ENCODE assay signal across 8 mouse cellular contexts in genomic region chr13:34873801-34874681, GRCm38 (mm10). TPM values are rescaled to one million over a fixed set of nuclear protein-coding genes. Genes with fewer than 3 reads are reported as not detected.
A peak's percentile ranks its signal among the peaks of the same experiment; 100 is the strongest.
DNase-seq lines count a peak whose midpoint lies in the region; ATAC-seq and TF ChIP-seq lines count a peak whose summit lies in the region.

No protein-coding gene starts in this region.

- 5% methylated on average over 45 of the region's 45 CpGs for WGBS in bone marrow, adult 2 months
- 2% methylated on average over 45 of the region's 45 CpGs for whole genome bisulfite sequencing in embryonic facial prominence, embryonic 15.5 days
- 1% methylated on average over 45 of the region's 45 CpGs for WGBS in limb, embryonic 14.5 days
- 2% methylated on average over 45 of the region's 45 CpGs for WGBS in midbrain, postnatal 0 days

- H3K27me3 ChIP-seq in embryonic facial prominence, embryonic 15.5 days: no peaks in the 10 kb centered on the region
- no peaks in the 10 kb centered on the region for H3K27me3 ChIP-seq in limb, embryonic 14.5 days (ENCODE audit: control insufficient read depth, insufficient read depth, low read length)
- no peaks in the 10 kb centered on the region for H3K27me3 ChIP-seq in midbrain, postnatal 0 days (ENCODE audit: insufficient read depth, low read length)

- H3K4me1 ChIP-seq in bone marrow, adult 2 months (ENCODE audit: control insufficient read depth, insufficient read depth, low read length): no peaks in the 10 kb centered on the region; the same call in 1 of the 2 replicates
- H3K4me1 ChIP-seq in embryonic facial prominence, embryonic 15.5 days: peaks cover 16% of the 10 kb centered on the region
- H3K4me1 ChIP-seq in limb, embryonic 14.5 days (ENCODE audit: control insufficient read depth, insufficient read depth, low read length): peaks cover 10% of the 10 kb centered on the region
- peaks cover 13% of the 10 kb centered on the region; the same call in 1 of the 2 replicates for H3K4me1 ChIP-seq in midbrain, postnatal 0 days (ENCODE audit: insufficient read depth, low read length)

- no peak for TF ChIP-seq CTCF in bone marrow, adult 2 months (IDR thresholded peaks at IDR 0.05; ENCODE audit: control insufficient read depth, insufficient read depth, low read length)
- TF ChIP-seq CTCF in midbrain, postnatal 0 days (IDR thresholded peaks at IDR 0.05): no peak

- H3K4me2 ChIP-seq in embryonic facial prominence, embryonic 15.5 days (replicated peaks): peak overlapping the region; percentile 61
- peak overlapping the region; percentile 76 for H3K4me2 ChIP-seq in limb, embryonic 14.5 days (replicated peaks; ENCODE audit: low read depth, low read length, severe bottlenecking)
- peak overlapping the region; percentile 71 for H3K4me2 ChIP-seq in midbrain, postnatal 0 days (ENCODE audit: low read depth, low read length, poor library complexity, severe bottlenecking)

- peak; percentile 94 for DNase-seq in 416B (ENCODE audit: low read depth)
- peak; percentile 96 for DNase-seq in heart, adult 8-10 months (ENCODE audit: low spot score)
- peak; percentile 95 for DNase-seq in kidney, adult 9 months
- DNase-seq in limb, embryonic 14.5 days (ENCODE audit: low spot score): peak; percentile 99
- peak; percentile 98 for DNase-seq in midbrain, postnatal 0 days (ENCODE audit: low spot score)
- peak; percentile 82 to 88 for DNase-seq in spleen, postnatal 14 days (ENCODE audit: low spot score in 2 of 2)

- peak overlapping the region; percentile 41 for H3K27ac ChIP-seq in bone marrow, adult 2 months (ENCODE audit: control insufficient read depth, insufficient read depth, low read depth, low read length, poor library complexity)
- H3K27ac ChIP-seq in embryonic facial prominence, embryonic 15.5 days (replicated peaks): peak overlapping the region; percentile 99
- peak overlapping the region; percentile 98 for H3K27ac ChIP-seq in limb, embryonic 14.5 days (replicated peaks; ENCODE audit: low read depth, low read length)
- H3K27ac ChIP-seq in midbrain, postnatal 0 days (ENCODE audit: low read depth, low read length): peak overlapping the region; percentile 91

- no peaks in the 10 kb centered on the region for H3K36me3 ChIP-seq in embryonic facial prominence, embryonic 15.5 days
- no peaks in the 10 kb centered on the region for H3K36me3 ChIP-seq in limb, embryonic 14.5 days (ENCODE audit: control insufficient read depth, insufficient read depth, low read length)
- no peaks in the 10 kb centered on the region for H3K36me3 ChIP-seq in midbrain, postnatal 0 days (ENCODE audit: insufficient read depth, low read length)

- ATAC-seq in embryonic facial prominence, embryonic 15.5 days (ENCODE audit: insufficient number of reproducible peaks, low FRiP score, low TSS enrichment, low read depth): peak; percentile 95
- peak; percentile 93 for ATAC-seq in limb, embryonic 14.5 days (ENCODE audit: low FRiP score, low read depth)
- peak; percentile 92 for ATAC-seq in midbrain, postnatal 0 days (ENCODE audit: low FRiP score)

- peak overlapping the region; percentile 33 for H3K9ac ChIP-seq in embryonic facial prominence, embryonic 15.5 days
- peak overlapping the region; percentile 61 for H3K9ac ChIP-seq in limb, embryonic 14.5 days (ENCODE audit: low read depth, low read length, severe bottlenecking)
- H3K9ac ChIP-seq in midbrain, postnatal 0 days (replicated peaks; ENCODE audit: low read length, poor library complexity, severe bottlenecking): peak overlapping the region; percentile 57

- peak overlapping the region; percentile 79 for H3K4me3 ChIP-seq in bone marrow, adult 2 months (replicated peaks; ENCODE audit: control insufficient read depth, low read depth, low read length)
- peak overlapping the region; percentile 96 for H3K4me3 ChIP-seq in embryonic facial prominence, embryonic 15.5 days (replicated peaks)
- H3K4me3 ChIP-seq in limb, embryonic 14.5 days (replicated peaks; ENCODE audit: low read length): peak overlapping the region; percentile 99
- peak overlapping the region; percentile 63 for H3K4me3 ChIP-seq in midbrain, postnatal 0 days (ENCODE audit: low read depth, low read length)

- no peaks in the 10 kb centered on the region for H3K9me3 ChIP-seq in embryonic facial prominence, embryonic 15.5 days (replicated peaks)
- H3K9me3 ChIP-seq in limb, embryonic 14.5 days (ENCODE audit: control insufficient read depth, low read length): no peaks in the 10 kb centered on the region
- no peaks in the 10 kb centered on the region for H3K9me3 ChIP-seq in midbrain, postnatal 0 days (ENCODE audit: low read length)

- peak; percentile 72; the same call in 1 of the 2 replicates for TF ChIP-seq POLR2A in bone marrow, adult 2 months (IDR thresholded peaks at IDR 0.05; ENCODE audit: borderline replicate concordance, control insufficient read depth, low read depth, low read length)
- TF ChIP-seq POLR2A in limb, embryonic 14.5 days (IDR thresholded peaks at IDR 0.05; ENCODE audit: borderline replicate concordance, extremely low read depth, insufficient read depth, insufficient read length): peak; percentile 71; the same call in 1 of the 2 replicates

RNA-seq across cellular contexts. Expression of gene Prpf4b, which starts 1.1 kb away (rescaled TPM):
- polyA plus RNA-seq in bone marrow, adult 2 months (2011; ENCODE audit: insufficient read depth, insufficient read length, low replicate concordance, missing spikeins): 112 and 207 TPM in 2 replicates
- polyA plus RNA-seq in embryonic facial prominence, embryonic 15.5 days (2015; fragmentation: Nextera tagmentation; extraction: Ambion mirVana): 71.3 and 72.5 TPM in 2 replicates
- 10 to 100 TPM; 25.2 to 36.2 (median 30.8) TPM for total RNA-seq in heart, adult 8-10 months (2022)
- polyA plus RNA-seq in limb, embryonic 14.5 days (2012; rRNA removed): 112 and 155 TPM in 2 replicates
- polyA plus RNA-seq in limb, embryonic 14.5 days (2014; fragmentation: Nextera tagmentation; extraction: Ambion mirVana): 81.1 and 88.5 TPM in 2 replicates
- total RNA-seq in midbrain, postnatal 0 days (2014; rRNA removed): 37.5 and 46.5 TPM in 2 replicates
- 54.7 and 65.2 TPM in 2 replicates for polyA plus RNA-seq in midbrain, postnatal 0 days (2015; fragmentation: Nextera tagmentation; extraction: Ambion mirVana)

RNA-seq across cellular contexts. Expression of gene Fam217a, which starts 50.1 kb away (rescaled TPM):
- polyA plus RNA-seq in bone marrow, adult 2 months (2011; ENCODE audit: insufficient read depth, insufficient read length, low replicate concordance, missing spikeins): not detected in 2 replicates
- 0.75 and 1.6 TPM in 2 replicates for polyA plus RNA-seq in embryonic facial prominence, embryonic 15.5 days (2015; fragmentation: Nextera tagmentation; extraction: Ambion mirVana)
- total RNA-seq in heart, adult 8-10 months (2022): under 1 TPM in 3 of 4 experiments, not detected in 1; 0.19 to 0.57 (median 0.25) TPM
- polyA plus RNA-seq in limb, embryonic 14.5 days (2012; rRNA removed): 0.76 and 1.2 TPM in 2 replicates
- polyA plus RNA-seq in limb, embryonic 14.5 days (2014; fragmentation: Nextera tagmentation; extraction: Ambion mirVana): 0.73 and 1.0 TPM in 2 replicates
- total RNA-seq in midbrain, postnatal 0 days (2014; rRNA removed): 0.33 and 0.47 TPM in 2 replicates
- polyA plus RNA-seq in midbrain, postnatal 0 days (2015; fragmentation: Nextera tagmentation; extraction: Ambion mirVana): 1.5 and 1.6 TPM in 2 replicates

RNA-seq across cellular contexts. Expression of gene 4933417A18Rik, which starts 50.2 kb away (rescaled TPM):
- not detected in 2 replicates for polyA plus RNA-seq in bone marrow, adult 2 months (2011; ENCODE audit: insufficient read depth, insufficient read length, low replicate concordance, missing spikeins)
- polyA plus RNA-seq in embryonic facial prominence, embryonic 15.5 days (2015; fragmentation: Nextera tagmentation; extraction: Ambion mirVana): not detected in 2 replicates
- not detected for total RNA-seq in heart, adult 8-10 months (2022)
- not detected in 2 replicates for polyA plus RNA-seq in limb, embryonic 14.5 days (2012; rRNA removed)
- polyA plus RNA-seq in limb, embryonic 14.5 days (2014; fragmentation: Nextera tagmentation; extraction: Ambion mirVana): not detected in 2 replicates
- total RNA-seq in midbrain, postnatal 0 days (2014; rRNA removed): not detected in 2 replicates
- not detected in 2 replicates for polyA plus RNA-seq in midbrain, postnatal 0 days (2015; fragmentation: Nextera tagmentation; extraction: Ambion mirVana)

Comparison
In these comparisons a context has a peak if more than half of its experiments do, and no peak if none do; other contexts are left out.
1. Peak in every context shown above with its lines: DNase-seq, ATAC-seq, H3K4me3 ChIP-seq and H3K27ac ChIP-seq.
2. H3K27ac ChIP-seq: peak in every context shown above with its lines; median percentile 99 in embryonic facial prominence, embryonic 15.5 days; 98 in limb, embryonic 14.5 days; 91 in midbrain, postnatal 0 days; 41 in bone marrow, adult 2 months.